Mouse (Mus musculus): Measurements from ENCODE around the gene Klc4.

Klc4 gene

DNA sequence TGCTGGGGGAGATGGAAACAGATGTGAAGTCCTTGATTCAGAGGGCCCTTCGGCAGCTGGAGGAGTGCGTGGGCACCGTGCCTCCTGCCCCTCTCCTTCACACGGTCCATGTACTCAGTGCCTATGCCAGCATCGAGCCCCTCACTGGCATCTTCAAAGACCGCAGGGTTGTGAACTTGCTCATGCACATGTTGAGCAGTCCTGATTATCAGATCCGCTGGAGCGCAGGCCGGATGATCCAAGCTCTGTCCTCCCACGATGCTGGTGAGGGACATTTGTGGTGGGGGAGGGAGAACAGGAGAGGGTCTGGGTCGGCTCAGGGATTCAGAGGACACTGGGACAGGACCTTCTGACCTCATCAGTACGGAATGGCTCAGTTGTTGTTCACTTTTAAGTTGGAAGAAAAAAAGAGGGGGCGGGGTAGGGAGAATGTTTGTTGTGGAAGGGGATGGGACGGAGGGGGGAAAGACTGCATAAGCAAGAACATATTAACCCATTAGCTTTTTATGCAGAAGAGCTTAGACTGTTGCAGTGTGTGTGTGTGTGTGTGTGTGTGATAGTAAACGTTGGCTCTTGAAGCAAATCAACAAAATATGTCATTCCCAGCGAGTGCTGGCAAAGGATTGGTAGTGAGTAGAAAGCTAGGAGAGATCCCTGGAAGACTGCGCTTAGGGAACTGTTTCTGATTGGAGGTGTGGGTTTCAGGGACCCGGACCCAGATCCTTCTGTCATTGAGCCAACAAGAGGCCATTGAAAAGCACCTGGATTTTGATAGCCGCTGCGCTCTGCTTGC, 6.1 kb upstream of the Klc4 start:
- DNase-seq (ENCODE audit: extremely low spot score): no peak

DNA sequence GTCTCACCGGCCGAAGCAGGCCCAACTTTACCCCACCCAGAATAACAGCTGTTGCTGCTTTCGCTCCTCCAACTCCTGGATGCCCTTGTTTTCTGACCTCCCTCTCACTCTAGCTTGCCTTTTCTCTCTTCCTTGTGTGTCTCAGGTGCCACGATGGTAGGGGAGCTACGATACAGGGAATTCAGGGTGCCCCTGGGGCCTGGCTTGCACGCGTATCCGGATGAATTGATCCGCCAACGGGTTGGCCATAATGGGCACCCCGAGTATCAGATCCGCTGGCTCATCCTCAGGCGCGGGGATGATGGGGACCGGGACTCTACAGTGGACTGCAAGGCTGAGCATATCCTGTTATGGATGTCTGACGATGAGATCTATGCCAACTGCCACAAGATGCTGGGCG, 5.5 kb upstream of the Klc4 start:
- DNase-seq (ENCODE audit: extremely low spot score): peak; percentile 15

DNA sequence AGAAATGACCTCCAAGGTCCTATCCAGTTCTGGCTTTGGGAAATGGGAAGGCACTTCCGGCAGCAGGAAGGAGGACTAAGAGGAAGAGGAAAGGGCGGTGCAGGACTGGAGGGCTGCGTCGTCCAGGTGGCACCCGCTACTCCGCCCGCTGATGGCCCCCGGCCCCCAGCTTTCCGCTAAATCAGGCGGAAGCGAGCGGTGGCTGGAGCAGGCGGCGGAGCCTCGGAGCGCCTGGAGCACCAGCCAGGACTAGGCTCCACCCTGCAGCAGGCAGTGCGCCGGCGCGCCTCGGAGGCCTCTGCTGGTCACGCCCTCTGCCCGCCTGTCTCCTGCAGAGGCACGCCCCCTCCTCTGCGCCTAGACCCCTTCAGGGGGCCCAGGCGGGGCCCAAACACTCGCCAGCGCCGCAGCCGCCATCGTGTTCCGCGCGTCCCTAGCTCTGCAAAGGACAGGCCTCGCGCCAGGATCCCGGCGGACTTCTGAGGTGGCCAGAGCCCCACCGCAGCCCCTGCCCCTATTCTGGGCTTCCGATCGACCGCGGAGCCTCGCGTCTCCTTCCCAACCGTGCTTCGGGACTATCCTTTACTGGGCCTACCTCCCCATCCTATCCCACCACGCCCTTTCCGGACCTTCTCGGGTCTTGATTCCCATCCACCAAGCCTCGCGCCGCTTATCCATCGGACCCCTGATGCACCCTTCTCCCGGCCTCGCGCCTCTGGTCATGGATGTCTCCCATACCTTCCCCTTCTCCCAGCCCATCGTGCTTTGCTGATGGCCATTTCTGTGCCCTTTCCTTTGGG, 4.6 kb upstream of the Klc4 start, which contains the start of gene Cul7:
Gene Cul7 (plus strand): TSS at position 106 of the 800 bp plus-strand sequence.
- DNase-seq (ENCODE audit: extremely low spot score): peak; percentile 94

GRCm38 (mm10) chr17:46649811-46650210, 4.0 kb upstream of the Klc4 start:
- DNase-seq (ENCODE audit: extremely low spot score): no peak

- no peak for DNase-seq (ENCODE audit: extremely low spot score)
Measured at GRCm38 (mm10) chr17:46648436-46648835, 2.6 kb upstream of the Klc4 start.

DNA sequence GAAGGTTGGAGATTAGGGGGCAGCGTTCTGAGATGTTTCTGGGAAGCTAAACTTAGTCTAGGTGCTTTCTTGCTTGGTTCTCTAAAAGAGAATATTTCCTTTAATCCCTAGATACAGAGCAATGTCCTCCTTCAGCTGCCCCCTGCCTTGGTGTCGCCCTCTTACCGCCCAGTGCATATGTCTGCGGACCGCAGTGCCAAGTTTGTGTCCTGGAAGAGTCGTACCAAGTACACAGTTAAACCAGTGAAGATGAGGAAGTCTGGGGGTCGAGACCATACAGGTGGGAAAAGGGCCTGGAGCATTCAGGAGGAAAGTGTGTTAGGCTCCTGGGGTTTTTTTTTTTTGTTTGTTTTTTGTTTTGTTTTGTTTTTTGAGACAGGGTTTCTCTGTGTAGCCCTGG, 1.5 kb upstream of the Klc4 start:
- no peak for DNase-seq (ENCODE audit: extremely low spot score)

DNA sequence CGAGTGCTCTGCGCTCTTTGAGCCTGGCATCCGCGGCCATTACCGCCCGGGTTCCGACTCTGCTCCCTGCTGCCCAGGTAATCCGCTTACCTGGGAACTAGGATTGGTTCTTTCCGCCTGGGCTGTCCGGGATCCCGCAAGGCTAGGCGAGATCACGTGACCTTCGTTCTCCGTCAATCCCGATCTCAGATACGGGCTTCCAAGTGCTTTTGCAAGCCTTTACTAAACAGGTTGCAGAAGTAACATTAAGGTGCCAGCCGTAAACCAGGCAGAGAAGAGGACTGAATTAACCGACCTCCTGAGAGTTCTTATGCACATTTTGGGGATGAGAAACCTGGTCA, 470 bp upstream of the Klc4 start:
- no peak for DNase-seq (ENCODE audit: extremely low spot score)

GRCm38 (mm10) chr17:46644916-46645475, 826 bp downstream of the Klc4 start:
- DNase-seq (ENCODE audit: extremely low spot score): no peak

DNA sequence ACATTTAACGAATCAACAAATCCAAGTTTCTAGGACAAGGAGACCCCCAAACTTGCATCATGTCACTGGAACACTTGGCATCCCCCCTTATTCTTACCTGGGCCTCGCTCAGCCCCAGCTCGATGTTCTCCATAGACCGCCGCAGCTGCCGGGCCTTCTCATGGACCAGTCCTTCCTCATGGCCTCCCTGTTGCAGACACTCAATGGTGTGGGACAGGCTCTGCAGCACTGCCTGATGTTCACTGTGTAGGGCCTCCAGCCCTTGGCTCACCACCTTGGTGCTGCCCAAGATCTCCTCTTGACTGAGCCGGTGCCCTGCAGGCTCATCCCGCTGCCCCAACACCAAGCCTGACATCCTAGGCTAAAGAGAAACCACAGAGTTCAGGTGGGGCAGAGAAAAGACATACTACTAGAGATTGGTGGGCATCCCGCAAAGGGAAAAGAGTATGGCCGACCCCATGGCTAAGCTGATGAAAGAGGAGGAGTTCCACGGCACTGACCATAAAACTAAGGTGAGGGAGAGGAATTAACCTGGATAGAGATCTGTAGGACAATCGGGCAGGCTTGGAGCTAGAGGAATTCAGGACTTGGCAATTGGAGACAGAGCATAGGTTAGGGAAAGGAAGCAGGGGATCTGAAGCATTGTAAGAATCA, 1.5 kb downstream of the Klc4 start:
- no peak for DNase-seq (ENCODE audit: extremely low spot score)

DNA sequence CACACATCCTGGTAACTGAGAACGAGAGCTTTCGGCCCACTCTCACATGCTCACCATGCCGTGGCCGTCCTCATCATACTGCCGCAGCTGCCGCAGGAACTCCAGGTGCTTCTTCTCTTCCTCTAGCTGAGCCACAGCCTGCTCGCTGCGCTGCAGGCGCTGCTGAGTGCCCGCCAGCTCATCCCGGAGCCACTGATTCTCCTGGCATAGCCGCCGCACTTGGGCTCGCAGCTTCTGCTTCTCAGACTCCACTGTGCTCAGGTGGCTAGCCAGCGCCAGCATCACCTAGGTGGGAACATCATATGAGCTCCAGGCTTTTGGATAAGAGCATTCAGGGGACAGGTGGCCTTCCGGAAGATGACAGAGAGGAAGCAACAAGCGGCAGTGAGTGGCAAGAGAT, 3.8 kb downstream of the Klc4 start:
- DNase-seq (ENCODE audit: extremely low spot score): no peak

- DNase-seq (ENCODE audit: extremely low spot score): no peak
Measured at GRCm38 (mm10) chr17:46639929-46640328, 5.9 kb downstream of the Klc4 start.

GRCm38 (mm10) chr17:46636831-46637523, 8.8 kb downstream of the Klc4 start:
- DNase-seq (ENCODE audit: extremely low spot score): peak; percentile 65

- DNase-seq (ENCODE audit: extremely low spot score): peak; percentile 81
Measured at GRCm38 (mm10) chr17:46629685-46630441, 16.0 kb downstream of the Klc4 start.

DNA sequence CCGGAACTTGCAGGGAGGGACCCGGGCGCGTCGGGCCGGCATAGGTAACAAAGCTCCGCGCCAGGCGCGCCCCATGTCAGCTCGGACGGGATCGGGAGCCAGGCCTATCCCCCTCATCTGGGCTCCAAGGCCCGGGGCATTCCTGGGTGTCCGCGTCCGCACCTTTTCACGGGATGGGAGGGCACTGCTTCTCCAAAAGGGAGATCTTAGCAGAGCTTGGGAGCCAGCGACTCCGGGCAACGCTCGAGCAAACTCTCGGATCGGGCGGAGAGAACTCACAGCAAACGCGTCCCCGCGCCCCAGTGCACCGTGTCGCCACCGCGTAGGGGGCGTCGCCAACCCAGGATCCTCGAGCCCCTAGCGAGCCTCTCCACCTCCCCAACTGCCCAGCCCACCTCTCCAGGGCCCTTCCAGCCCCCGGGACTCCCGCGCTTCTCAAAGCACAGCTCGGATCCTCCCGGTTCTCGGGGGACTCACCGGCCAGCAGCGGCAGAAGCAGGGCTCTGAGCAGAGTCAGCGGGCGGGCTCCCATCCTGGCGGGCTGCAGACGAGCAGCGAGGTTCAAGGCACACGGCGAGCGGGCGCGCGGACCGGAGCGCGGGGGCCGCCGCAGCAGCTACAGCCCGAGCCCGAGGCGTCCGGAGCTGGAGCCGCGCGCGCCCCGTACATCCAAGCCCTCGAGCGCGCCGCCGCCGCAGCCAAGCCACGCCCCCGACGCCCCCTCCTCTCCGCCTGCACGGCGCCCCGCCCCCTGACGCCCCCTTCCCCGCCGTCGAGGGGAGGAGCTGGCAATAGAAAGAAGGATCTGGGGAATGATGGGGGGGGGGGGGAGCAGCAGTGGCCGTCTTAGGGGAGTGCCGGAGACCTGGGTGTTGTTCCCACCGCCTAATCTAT, 16.8 kb downstream of the Klc4 start, which contains the start of gene Ptk7:
Gene Ptk7 (minus strand): TSS at position 714 of the 894 bp plus-strand sequence.
- peak; percentile 98 for DNase-seq (ENCODE audit: extremely low spot score)

GRCm38 (mm10) chr17:46628471-46628790, 17.4 kb downstream of the Klc4 start:
- no peak for DNase-seq (ENCODE audit: extremely low spot score)

DNA sequence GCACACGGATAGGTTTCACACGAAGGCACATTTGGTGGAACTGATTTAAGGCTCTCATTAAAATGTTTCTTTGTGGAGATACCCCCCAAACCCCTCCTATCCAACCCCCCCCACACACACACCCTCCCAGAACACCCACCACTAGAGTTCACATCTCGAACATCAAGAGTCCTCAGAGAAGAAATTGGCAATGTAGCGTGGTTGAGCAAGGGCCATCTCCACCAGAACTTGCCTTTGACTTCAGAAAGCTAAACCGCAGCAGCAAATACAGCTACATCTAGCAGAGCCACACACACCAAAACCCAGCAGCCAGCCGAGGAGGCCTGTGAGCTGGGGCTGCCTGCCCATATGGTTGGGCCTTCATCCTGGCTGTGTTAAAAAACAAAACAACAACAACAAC, 18.4 kb downstream of the Klc4 start:
- no peak for DNase-seq (ENCODE audit: extremely low spot score)

GRCm38 (mm10) chr17:46624598-46624997, 21.2 kb downstream of the Klc4 start:
- no peak for DNase-seq (ENCODE audit: extremely low spot score)

GRCm38 (mm10) chr17:46623819-46624557, 21.8 kb downstream of the Klc4 start:
- no peak for DNase-seq (ENCODE audit: extremely low spot score)

- no peak for DNase-seq (ENCODE audit: extremely low spot score)
Measured at GRCm38 (mm10) chr17:46622269-46622668, 23.6 kb downstream of the Klc4 start.
